Mouse (Mus musculus): ENCODE data around the gene Phf3.

DNA sequence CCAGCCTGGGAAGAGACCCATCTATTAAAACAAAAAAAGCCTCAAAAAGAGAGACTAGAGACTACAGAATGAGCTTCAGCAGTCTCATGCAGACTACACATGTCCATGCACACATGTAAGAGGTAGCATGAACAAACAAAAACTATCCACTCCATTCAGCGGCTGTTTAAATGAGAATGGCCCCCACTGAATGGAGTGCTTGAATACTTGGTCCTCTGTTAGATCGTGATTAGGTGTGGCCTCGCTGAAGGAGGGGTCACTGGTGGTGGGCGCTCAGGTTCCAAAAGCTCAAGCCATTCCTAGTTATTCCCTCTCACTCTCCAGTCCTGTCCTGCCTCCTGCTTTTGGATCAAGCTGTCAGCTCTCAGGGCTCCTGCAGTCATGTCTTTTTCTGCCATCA, 5.9 kb downstream of the Phf3 start:
- no peak for TF ChIP-seq CTCF (conservative IDR thresholded peaks at IDR 0.05; ENCODE audit: low read length)
- TF ChIP-seq POU5F1 (IDR thresholded peaks at IDR 0.05; ENCODE audit: borderline replicate concordance, low read length) = no peak
- TF ChIP-seq NANOG (IDR thresholded peaks at IDR 0.05; ENCODE audit: borderline replicate concordance, low read length) = peak; percentile 56; the same call in 1 of the 2 replicates
